Mouse (Mus musculus) ES-E14 (cell line): ENCODE measurements around the gene Wnk2. TPM values are rescaled to one million over a fixed set of nuclear protein-coding genes. Genes with fewer than 3 reads are reported as not detected.

Experiments used
- DNase-seq: peaks from one replicate; pipeline ENCODE4 v3.0.0-alpha.2; 2013; ENCODE audit warnings: low read depth, low spot score
- H3K27ac ChIP-seq: 2 replicates; pipeline ENCODE4 v1.5.1; 2012; ENCODE audit warnings: low read depth, mild to moderate bottlenecking, low read length, moderate library complexity, mixed read lengths; ENCODE audit not compliant: poor library complexity, insufficient read depth, severe bottlenecking
- H3K36me3 ChIP-seq: 2 replicates; pipeline ENCODE4 v1.6.1; 2012; ENCODE audit warnings: mild to moderate bottlenecking, low read length, moderate library complexity, mixed read lengths; ENCODE audit not compliant: control insufficient read depth, poor library complexity, insufficient read depth, severe bottlenecking
- H3K4me1 ChIP-seq, 2 experiments: fragments of 150-350 bp in 1 of 2; sonication (generic) in 1 of 2; 2 replicates each; pipeline ENCODE4 v1.6.1; 2012; ENCODE audit warnings: low read length in 2 of 2, mild to moderate bottlenecking in 1 of 2, mixed read lengths in 1 of 2; ENCODE audit not compliant: control insufficient read depth in 2 of 2, insufficient read depth in 2 of 2, poor library complexity in 1 of 2
- H3K4me3 ChIP-seq, 2 experiments: fragments of 150-350 bp in 1 of 2; sonication (generic) in 1 of 2; 2 replicates each; pipeline ENCODE4 v1.5.1; 2012; ENCODE audit warnings: low read length in 2 of 2, low read depth in 1 of 2, mild to moderate bottlenecking in 1 of 2, mixed read lengths in 1 of 2; ENCODE audit not compliant: insufficient read depth in 1 of 2, poor library complexity in 1 of 2, severe bottlenecking in 1 of 2
- H3K9ac ChIP-seq: 2 replicates; pipeline ENCODE4 v1.6.1; 2012; ENCODE audit warnings: low read depth, mild to moderate bottlenecking, low read length, mixed read lengths; ENCODE audit not compliant: poor library complexity, insufficient read depth, severe bottlenecking
- H3K9me3 ChIP-seq: fragments of 150-350 bp; sonication (generic); 2 replicates; pipeline ENCODE4 v1.6.1; 2012; ENCODE audit warnings: low read depth, mild to moderate bottlenecking, low read length; ENCODE audit not compliant: control insufficient read depth, insufficient read depth
- CHD2 ChIP-seq: IDR thresholded peaks from 2 replicates; pipeline ENCODE4 v1.6.1; 2014; ENCODE audit warnings: mild to moderate bottlenecking, low read depth, low read length, inconsistent platforms
- HCFC1 ChIP-seq: IDR thresholded peaks from 2 replicates; pipeline ENCODE4 v1.6.1; 2012; ENCODE audit warnings: low read length, inconsistent platforms, borderline replicate concordance; ENCODE audit not compliant: insufficient read depth
- MAFK ChIP-seq: IDR thresholded peaks from 2 replicates; pipeline ENCODE4 v1.6.1; 2014; ENCODE audit warnings: mild to moderate bottlenecking, low read depth, low read length, inconsistent platforms; ENCODE audit not compliant: insufficient read depth
- ZC3H11A ChIP-seq: IDR thresholded peaks from 2 replicates; pipeline ENCODE4 v1.6.1; 2012; ENCODE audit warnings: low read depth, mild to moderate bottlenecking, inconsistent platforms, low read length, borderline replicate concordance
- ZNF384 ChIP-seq: IDR thresholded peaks from 2 replicates; pipeline ENCODE4 v1.6.1; 2012; ENCODE audit warnings: low read depth, low read length, inconsistent platforms
- in situ Hi-C, 2 experiments: fragments of 600-800 bp; cut with MboI; formaldehyde crosslinking; loops; one replicate each; pipeline ENCODE4 v1.15.1; 2025; ENCODE audit warnings: low sequenced_read_pairs in 2 of 2, inconsistent platforms in 1 of 2; ENCODE audit not compliant: unreplicated experiment in 2 of 2
- total RNA-seq: library from RNA; depleted of rRNA; stranded (reverse); fragments of 300-350 nt; gene quantifications from 2 replicates; pipeline ENCODE4 v1.2.3, GENCODE M21; 2012

Wnk2 gene
- total RNA-seq, 1 experiment, result 1.6 TPM

DNA sequence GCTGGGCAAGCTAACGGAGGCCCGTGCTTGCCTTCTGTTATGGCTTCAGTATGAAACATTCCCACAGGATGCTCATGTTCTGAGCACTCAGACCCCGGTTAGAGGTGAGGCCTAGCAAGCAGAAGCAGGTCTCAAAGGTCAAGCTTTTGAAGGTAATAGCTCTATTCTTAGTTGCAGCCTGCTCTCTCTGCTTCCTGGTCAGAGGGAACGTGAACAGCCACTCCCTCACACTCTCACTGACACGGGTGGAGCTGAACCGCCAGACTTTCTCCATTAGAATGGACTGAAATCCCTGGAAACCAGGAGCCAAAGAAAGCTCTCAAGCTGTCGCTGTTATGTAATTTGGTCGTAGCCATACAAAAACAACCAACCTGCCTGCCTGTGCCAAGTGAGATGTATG is 120.8 kb downstream of the Wnk2 start:
- Histone ChIP-seq H3K36me3 (no peaks in the 10 kb centered on the region), H3K27ac (no peak overlapping the region), H3K4me1 (peaks cover 4 to 10% of the 10 kb centered on the region in 2 experiments; a peak in 2 of 4 replicates), H3K4me3 (no peak overlapping the region), H3K9me3 (no peaks in the 10 kb centered on the region), H3K9ac (no peak overlapping the region)
- in situ Hi-C loops, result no loop called here
- TF ChIP-seq MAFK (no peak), CHD2 (no peak), ZNF384 (no peak), HCFC1 (no peak)
- no peak for DNase-seq

DNA sequence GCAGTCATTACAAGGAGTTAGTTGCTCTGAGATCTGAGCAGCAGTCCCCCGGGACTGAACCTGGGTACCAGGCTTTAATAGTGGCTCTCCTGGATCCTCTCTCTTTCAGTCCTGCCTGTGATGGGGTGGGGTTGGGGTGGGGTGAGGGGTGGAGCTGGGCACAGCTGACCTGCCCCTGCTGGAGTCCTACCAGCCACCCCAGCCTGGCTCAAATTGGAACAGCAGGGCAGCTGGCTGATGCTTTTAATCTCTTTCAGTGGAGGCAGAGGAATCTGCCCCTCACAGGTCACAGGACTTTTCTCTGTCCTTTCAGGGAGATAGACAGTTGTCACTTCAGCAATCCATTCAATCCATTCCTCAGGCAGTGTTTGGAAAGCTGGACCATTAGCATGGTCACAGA is 122.3 kb downstream of the Wnk2 start:
- in situ Hi-C loops, result no loop called here
- DNase-seq, result no peak
- TF ChIP-seq CHD2 (no peak), ZC3H11A (no peak), HCFC1 (no peak), MAFK (no peak), ZNF384 (no peak)
- H3K9me3 ChIP-seq, result no peaks in the 10 kb centered on the region
- H3K4me3 ChIP-seq, result no peak overlapping the region
- peaks cover 4 to 10% of the 10 kb centered on the region in 2 experiments; a peak in 2 of 4 replicates for H3K4me1 ChIP-seq
- no peak overlapping the region for H3K9ac ChIP-seq
- no peaks in the 10 kb centered on the region for H3K36me3 ChIP-seq
- H3K27ac ChIP-seq, result no peak overlapping the region

DNA sequence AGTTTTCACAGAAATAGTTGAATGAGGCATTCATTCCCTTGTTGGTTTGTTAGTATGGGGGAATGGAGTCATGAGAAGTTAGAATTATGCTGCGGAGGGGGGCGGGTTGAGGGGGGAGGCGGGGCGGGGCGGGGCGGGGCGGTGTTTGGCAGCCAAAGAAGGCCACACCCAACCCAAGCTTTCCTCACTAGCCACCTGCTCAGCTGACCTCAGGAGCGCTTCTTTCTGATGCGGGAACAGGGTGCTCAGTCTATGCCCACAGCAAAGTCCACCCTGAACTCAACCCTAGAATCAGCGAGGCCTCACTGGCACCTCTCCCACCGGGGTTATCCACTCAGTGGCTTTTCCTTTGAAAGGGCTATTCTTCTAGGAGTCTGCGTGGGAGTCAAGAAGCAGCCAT is 123.1 kb downstream of the Wnk2 start:
- Histone ChIP-seq H3K36me3 (no peaks in the 10 kb centered on the region), H3K9ac (no peak overlapping the region), H3K4me3 (no peak overlapping the region; a peak in 1 of 4 replicates), H3K9me3 (no peaks in the 10 kb centered on the region), H3K4me1 (peaks cover 5 to 14% of the 10 kb centered on the region in 2 experiments; a peak in 3 of 4 replicates), H3K27ac (no peak overlapping the region)
- TF ChIP-seq MAFK, result no peak
- TF ChIP-seq HCFC1, result no peak
- no peak for TF ChIP-seq CHD2
- no peak for TF ChIP-seq ZNF384
- no peak for TF ChIP-seq ZC3H11A
- in situ Hi-C loops, result loop anchor here in 1 of 2 experiments (25.0 kb wide), 1 partner anchor 362 kb away; the partner anchor contains the start of gene Barx1
- no peak for DNase-seq

DNA sequence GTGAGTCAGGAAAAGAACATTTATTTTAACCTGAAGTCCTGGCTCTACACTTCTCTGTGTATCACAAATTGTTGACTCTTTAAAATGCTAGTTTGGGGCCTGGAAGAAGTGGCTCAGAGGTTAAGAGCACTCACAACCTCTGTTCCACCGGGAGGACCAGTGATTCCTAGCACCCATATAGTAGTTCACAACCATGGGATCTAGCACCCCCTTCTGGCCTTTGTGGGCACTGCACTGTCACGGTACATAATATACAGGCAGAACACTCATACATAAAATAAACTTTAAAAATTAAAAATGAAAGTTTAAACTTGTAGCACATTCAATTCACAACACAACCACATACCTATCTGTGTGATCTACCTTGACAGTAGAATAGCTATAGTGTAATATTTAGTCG is 126.1 kb downstream of the Wnk2 start:
- Histone ChIP-seq H3K9ac (no peak overlapping the region), H3K36me3 (no peaks in the 10 kb centered on the region), H3K4me3 (no peak overlapping the region), H3K9me3 (no peaks in the 10 kb centered on the region), H3K27ac (no peak overlapping the region), H3K4me1 (peaks cover 5 to 16% of the 10 kb centered on the region in 2 experiments; a peak in 3 of 4 replicates)
- in situ Hi-C loops, result loop anchor here in 1 of 2 experiments (25.0 kb wide), 1 partner anchor 359 kb away; the partner anchor contains the start of gene Barx1
- DNase-seq, result peak; percentile 72
- TF ChIP-seq MAFK (no peak), ZC3H11A (peak; percentile 66; the same call in 1 of the 2 replicates)

DNA sequence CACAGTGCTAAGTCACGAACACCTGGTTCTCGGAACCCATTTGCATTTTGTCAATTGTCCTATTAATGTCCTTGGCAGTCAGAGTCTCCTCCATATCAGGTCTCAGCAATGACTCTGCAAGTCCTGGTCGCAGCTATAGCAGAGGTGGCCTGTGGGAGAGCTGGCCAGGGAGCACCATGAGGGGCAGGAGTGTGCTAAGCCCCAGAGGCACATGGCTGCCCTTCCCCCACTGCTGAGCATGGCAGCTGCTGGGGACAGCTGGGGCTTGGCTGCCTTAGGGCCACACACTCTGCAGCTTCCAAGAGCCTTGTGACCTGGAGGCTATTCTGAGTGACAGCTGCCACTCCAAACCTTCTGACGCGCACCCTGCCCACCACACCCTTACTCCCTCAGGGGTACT is 127.7 kb downstream of the Wnk2 start:
- TF ChIP-seq HCFC1 (no peak), MAFK (0 out of 2 replicates have a peak, but pooled peaks have one; percentile 17)
- Histone ChIP-seq H3K4me1 (peaks cover 5 to 16% of the 10 kb centered on the region in 2 experiments; a peak in 3 of 4 replicates), H3K4me3 (no peak overlapping the region), H3K36me3 (no peaks in the 10 kb centered on the region), H3K9me3 (no peaks in the 10 kb centered on the region), H3K27ac (no peak overlapping the region), H3K9ac (no peak overlapping the region)
- in situ Hi-C loops, result loop anchor here in 1 of 2 experiments (25.0 kb wide), 1 partner anchor 358 kb away; the partner anchor contains the start of gene Barx1
- no peak for DNase-seq
